In genomic region chr17:29267931-29268681, GRCm38 (mm10) we compare ENCODE assay signal across 8 mouse cellular contexts. TPM values are rescaled to one million over a fixed set of nuclear protein-coding genes. Genes with fewer than 3 reads are reported as not detected.
DNase-seq lines count a peak whose midpoint lies in the region; ATAC-seq and TF ChIP-seq lines count a peak whose summit lies in the region.

No protein-coding gene starts in this region.

- TF ChIP-seq CTCF in gastrocnemius, adult 2 months (IDR thresholded peaks at IDR 0.05): no peak
- no peak for TF ChIP-seq CTCF in intestine, postnatal 0 days (IDR thresholded peaks at IDR 0.05; ENCODE audit: low read depth)

- 50% methylated on average over 6 of the region's 6 CpGs for WGBS in embryonic facial prominence, embryonic 13.5 days
- 40% methylated on average over 6 of the region's 6 CpGs for WGBS in intestine, postnatal 0 days
- 63% methylated on average over 6 of the region's 6 CpGs for WGBS in macrophage (ENCODE audit: missing documents)

- H3K79me2 ChIP-seq in macrophage (ENCODE audit: inconsistent target): peaks cover 47% of the 10 kb centered on the region

- H3K4me2 ChIP-seq in embryonic facial prominence, embryonic 13.5 days: peak overlapping the region; percentile 66
- H3K4me2 ChIP-seq in intestine, postnatal 0 days (replicated peaks; ENCODE audit: low read depth): peak overlapping the region; percentile 76

- H3K9ac ChIP-seq in embryonic facial prominence, embryonic 13.5 days: peak overlapping the region; percentile 97
- H3K9ac ChIP-seq in intestine, postnatal 0 days (ENCODE audit: low read depth, low read length): 0 out of 2 replicates have a peak overlapping the region, but pooled peaks have one; percentile 5

- H3K27ac ChIP-seq in gastrocnemius, adult 2 months: peak overlapping the region; percentile 94
- H3K27ac ChIP-seq in embryonic facial prominence, embryonic 13.5 days: peak overlapping the region; percentile 95
- H3K27ac ChIP-seq in intestine, postnatal 0 days (ENCODE audit: low read depth, low read length): peak overlapping the region; percentile 94
- H3K27ac ChIP-seq in macrophage: 0 out of 2 replicates have a peak overlapping the region, but pooled peaks have one; percentile 5

- H3K4me3 ChIP-seq in gastrocnemius, adult 2 months: peak overlapping the region; percentile 85
- peak overlapping the region; percentile 87 for H3K4me3 ChIP-seq in embryonic facial prominence, embryonic 13.5 days
- H3K4me3 ChIP-seq in intestine, postnatal 0 days (ENCODE audit: low read depth, low read length): peak overlapping the region; percentile 75
- H3K4me3 ChIP-seq in macrophage (ENCODE audit: inconsistent target): peak overlapping the region; percentile 12; the same call in 1 of the 2 replicates

- no peaks in the 10 kb centered on the region for H3K36me3 ChIP-seq in embryonic facial prominence, embryonic 13.5 days
- H3K36me3 ChIP-seq in intestine, postnatal 0 days (ENCODE audit: control insufficient read depth, insufficient read depth): no peaks in the 10 kb centered on the region
- H3K36me3 ChIP-seq in macrophage (ENCODE audit: inconsistent target): no peaks in the 10 kb centered on the region

- peaks cover 22% of the 10 kb centered on the region for H3K4me1 ChIP-seq in embryonic facial prominence, embryonic 13.5 days
- H3K4me1 ChIP-seq in intestine, postnatal 0 days (replicated peaks; ENCODE audit: control insufficient read depth, insufficient read depth, low read length): peaks cover 10% of the 10 kb centered on the region; the same call in 1 of the 2 replicates

- intact Hi-C loops in gastrocnemius, adult 2 months (cut with DNase I): loop anchor here (1.0 kb wide), 1 partner anchor 103 kb away; no protein-coding TSS in a partner anchor

- no peak for DNase-seq in gastrocnemius, adult 2 months
- DNase-seq in gastrocnemius, adult 18-20 months (ENCODE audit: low spot score): no peak
- DNase-seq in layer of hippocampus, adult 8-10 months (ENCODE audit: low spot score in 2 of 2): no peak
- DNase-seq in thymus, postnatal 10 days (ENCODE audit: low spot score in 2 of 2): no peak
- DNase-seq in adrenal gland, adult 18-20 months (ENCODE audit: low spot score in 2 of 2): no peak

- no peaks in the 10 kb centered on the region for H3K27me3 ChIP-seq in embryonic facial prominence, embryonic 13.5 days
- H3K27me3 ChIP-seq in intestine, postnatal 0 days (replicated peaks; ENCODE audit: control insufficient read depth, insufficient read depth, low read length): no peaks in the 10 kb centered on the region

- no peaks in the 10 kb centered on the region for H3K9me3 ChIP-seq in embryonic facial prominence, embryonic 13.5 days
- no peaks in the 10 kb centered on the region for H3K9me3 ChIP-seq in intestine, postnatal 0 days (ENCODE audit: control insufficient read depth)

- ATAC-seq in embryonic facial prominence, embryonic 13.5 days (ENCODE audit: insufficient number of reproducible peaks, insufficient read depth, low FRiP score, low TSS enrichment, low read depth): no peak; the same call in 1 of the 2 replicates
- peak; percentile 59 for ATAC-seq in intestine, postnatal 0 days

RNA-seq across cellular contexts. Expression of gene BC004004, which starts 0.5 kb away (rescaled TPM):
- total RNA-seq in gastrocnemius, adult 2 months (2021): 100 to 1,000 TPM; 110 to 121 TPM
- 100 to 1,000 TPM; 119 to 125 TPM for total RNA-seq in gastrocnemius, adult 18-20 months (2021)
- 66.7 and 71.3 TPM in 2 replicates for polyA plus RNA-seq in embryonic facial prominence, embryonic 13.5 days (2015; fragmentation: Nextera tagmentation; extraction: Ambion mirVana)
- polyA plus RNA-seq in intestine, postnatal 0 days (2015; fragmentation: Nextera tagmentation; extraction: Ambion mirVana): 111 and 116 TPM in 2 replicates
- total RNA-seq in macrophage (2018; cell fraction: chromatin; rRNA removed): 10 to 100 TPM; 15.1 to 78.1 (median 48.7) TPM
- total RNA-seq in macrophage (2018; cell fraction: cytosol; rRNA removed): 100 to 1,000 TPM in 23 of 26 experiments, 10 to 100 TPM in 3; 92.9 to 134 (median 118) TPM
- 10 to 100 TPM; 36.8 to 89.3 (median 56.1) TPM for total RNA-seq in macrophage (2018; cell fraction: nucleus; rRNA removed)
- 108 to 138 TPM (median 122 TPM) in 3 replicates for polyA plus RNA-seq in macrophage (2018)
- total RNA-seq in layer of hippocampus, adult 8-10 months (2022): 100 to 1,000 TPM in 1 of 4 experiments, 10 to 100 TPM in 3; 85.3 to 108 (median 90.5) TPM
- 100 to 1,000 TPM; 111 to 147 TPM for total RNA-seq in adrenal gland, adult 18-20 months (2021)

RNA-seq across cellular contexts. Expression of gene Ppil1, which starts 4.1 kb away (rescaled TPM):
- 1 to 10 TPM; 5.1 to 7.3 TPM for total RNA-seq in gastrocnemius, adult 2 months (2021)
- 1 to 10 TPM; 5.5 to 6.1 TPM for total RNA-seq in gastrocnemius, adult 18-20 months (2021)
- 149 and 162 TPM in 2 replicates for polyA plus RNA-seq in embryonic facial prominence, embryonic 13.5 days (2015; fragmentation: Nextera tagmentation; extraction: Ambion mirVana)
- 53.7 and 59.1 TPM in 2 replicates for polyA plus RNA-seq in intestine, postnatal 0 days (2015; fragmentation: Nextera tagmentation; extraction: Ambion mirVana)
- 10 to 100 TPM in 10 of 26 experiments, 1 to 10 TPM in 14, not detected in 2; 2.3 to 18.1 (median 7.2) TPM for total RNA-seq in macrophage (2018; cell fraction: chromatin; rRNA removed)
- 10 to 100 TPM in 23 of 26 experiments, 1 to 10 TPM in 3; 8.2 to 23.2 (median 14.9) TPM for total RNA-seq in macrophage (2018; cell fraction: cytosol; rRNA removed)
- total RNA-seq in macrophage (2018; cell fraction: nucleus; rRNA removed): 10 to 100 TPM in 8 of 26 experiments, 1 to 10 TPM in 18; 1.3 to 21.1 (median 5.9) TPM
- polyA plus RNA-seq in macrophage (2018): 10.6 to 36.8 TPM (median 15.8 TPM) in 3 replicates
- total RNA-seq in layer of hippocampus, adult 8-10 months (2022): 10 to 100 TPM; 16.1 to 18.5 (median 16.4) TPM
- 10 to 100 TPM; 21.3 to 22.4 TPM for total RNA-seq in adrenal gland, adult 18-20 months (2021)

RNA-seq across cellular contexts. Expression of gene Cpne5, which starts 30.1 kb away (rescaled TPM):
- not detected for total RNA-seq in gastrocnemius, adult 2 months (2021)
- total RNA-seq in gastrocnemius, adult 18-20 months (2021): not detected
- polyA plus RNA-seq in embryonic facial prominence, embryonic 13.5 days (2015; fragmentation: Nextera tagmentation; extraction: Ambion mirVana): 28.1 and 36.0 TPM in 2 replicates
- polyA plus RNA-seq in intestine, postnatal 0 days (2015; fragmentation: Nextera tagmentation; extraction: Ambion mirVana): 2.7 and 3.3 TPM in 2 replicates
- total RNA-seq in macrophage (2018; cell fraction: chromatin; rRNA removed): under 1 TPM in 12 of 26 experiments, not detected in 14; 0.06 to 0.21 (median 0.11) TPM
- total RNA-seq in macrophage (2018; cell fraction: cytosol; rRNA removed): under 1 TPM in 1 of 26 experiments, not detected in 25; 0.05 TPM
- total RNA-seq in macrophage (2018; cell fraction: nucleus; rRNA removed): under 1 TPM in 3 of 26 experiments, not detected in 23; 0.06 to 0.13 (median 0.08) TPM
- not detected in 3 replicates for polyA plus RNA-seq in macrophage (2018)
- total RNA-seq in layer of hippocampus, adult 8-10 months (2022): 10 to 100 TPM; 26.5 to 35.8 (median 29.7) TPM
- total RNA-seq in adrenal gland, adult 18-20 months (2021): under 1 TPM; 0.33 to 0.35 TPM

RNA-seq across cellular contexts. Expression of gene Pi16, which starts 49.4 kb away (rescaled TPM):
- total RNA-seq in gastrocnemius, adult 2 months (2021): 10 to 100 TPM; 21.9 to 52.6 TPM
- total RNA-seq in gastrocnemius, adult 18-20 months (2021): 10 to 100 TPM; 16.2 to 23.7 TPM
- polyA plus RNA-seq in embryonic facial prominence, embryonic 13.5 days (2015; fragmentation: Nextera tagmentation; extraction: Ambion mirVana): 0.23 and 0.27 TPM in 2 replicates
- 0.73 and 0.76 TPM in 2 replicates for polyA plus RNA-seq in intestine, postnatal 0 days (2015; fragmentation: Nextera tagmentation; extraction: Ambion mirVana)
- not detected for total RNA-seq in macrophage (2018; cell fraction: chromatin; rRNA removed)
- total RNA-seq in macrophage (2018; cell fraction: cytosol; rRNA removed): under 1 TPM in 13 of 26 experiments, not detected in 13; 0.04 to 0.28 (median 0.09) TPM
- total RNA-seq in macrophage (2018; cell fraction: nucleus; rRNA removed): under 1 TPM in 4 of 26 experiments, not detected in 22; 0.24 to 0.47 (median 0.38) TPM
- polyA plus RNA-seq in macrophage (2018): 0.22 TPM in 1 of 3 replicates, not detected in the others
- 1 to 10 TPM in 2 of 4 experiments, under 1 TPM in 2; 0.83 to 1.3 (median 1.1) TPM for total RNA-seq in layer of hippocampus, adult 8-10 months (2022)
- total RNA-seq in adrenal gland, adult 18-20 months (2021): 10 to 100 TPM; 16.8 to 52.3 TPM

Comparison
In these comparisons a context has a peak if more than half of its experiments do, and no peak if none do; other contexts are left out.
1. H3K27ac ChIP-seq: peak in every context shown above with its lines; median percentile 95 in embryonic facial prominence, embryonic 13.5 days; 94 in gastrocnemius, adult 2 months; 94 in intestine, postnatal 0 days; 5 in macrophage.
2. H3K4me3 ChIP-seq: peak in every context shown above with its lines; median percentile 87 in embryonic facial prominence, embryonic 13.5 days; 85 in gastrocnemius, adult 2 months; 75 in intestine, postnatal 0 days; 12 in macrophage.
3. RNA of gene Cpne5, which starts 30.1 kb away (total RNA-seq): 26.5 to 35.8 TPM in layer of hippocampus, adult 8-10 months; 0.33 to 0.35 TPM in adrenal gland, adult 18-20 months, not detected in gastrocnemius, adult 18-20 months and not detected in gastrocnemius, adult 2 months; every median in the first group is over 10 times any median in the second.